Mouse (Mus musculus) central nervous system, embryonic 11.5 days (tissue): Measurements from ENCODE around the gene Erh. TPM values are rescaled to one million over a fixed set of nuclear protein-coding genes. Genes with fewer than 3 reads are reported as not detected.

Experiments
- polyA plus RNA-seq: library from polyadenylated mRNA; depleted of rRNA; stranded (reverse); fragments of >200 nt; gene quantifications from 2 replicates; pipeline ENCODE4 v1.2.3, GENCODE M21; 2012; rRNA removed

Erh gene
- polyA plus RNA-seq = 364 and 556 TPM in 2 replicates

GRCm38 (mm10) chr12:80643693-80644505 lies at the start of gene Erh, which contains the start of gene Slc39a9:
Gene Erh, minus strand, starts transcription at chr12:80644341.
Gene Slc39a9, plus strand, starts transcription at chr12:80643883.

DNA sequence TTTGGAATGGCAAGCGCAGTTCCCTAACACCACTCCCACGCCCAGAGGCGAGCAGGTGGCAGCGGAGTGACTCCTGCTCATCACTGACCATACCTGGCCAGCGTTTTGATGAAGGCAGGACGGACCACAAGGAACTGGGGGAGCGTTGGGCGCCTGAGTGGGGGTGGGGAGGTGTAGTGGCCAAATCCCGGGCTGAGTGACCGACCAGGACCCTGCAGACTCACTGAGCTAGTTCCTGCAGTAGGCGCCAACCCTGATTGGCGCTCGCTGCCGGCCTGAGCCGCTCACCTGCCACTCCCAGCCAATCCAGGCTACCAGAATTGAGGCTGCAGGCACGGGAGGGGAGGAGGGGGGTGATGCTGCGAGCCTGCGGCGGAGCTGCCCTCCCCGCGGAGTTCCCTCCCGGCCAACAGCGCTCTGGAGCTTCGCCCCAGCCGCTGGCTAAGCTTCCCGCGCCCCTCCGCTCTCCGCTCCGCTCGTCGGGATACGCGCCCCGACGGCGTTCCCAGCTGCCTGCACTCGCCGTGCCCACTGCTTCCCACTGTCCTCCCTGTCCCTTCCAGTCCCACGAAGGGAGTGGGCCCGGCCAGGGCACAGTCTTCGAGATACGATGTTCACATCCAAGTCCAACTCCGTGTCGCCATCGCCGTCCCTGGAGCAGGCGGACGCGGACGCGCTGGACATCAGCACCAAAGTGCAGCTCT lies 48.3 kb upstream of the Erh start, which contains the start of gene Plekhd1:
Gene Plekhd1 (plus strand): TSS at position 323 of the 704 bp plus-strand sequence.

Other genes with a start within 250 kb of the Erh start
- 27.1 and 30.0 TPM in 2 replicates for gene Dcaf5, start 207.7 kb downstream of the Erh start, polyA plus RNA-seq
- 38.8 and 42.0 TPM in 2 replicates for gene Exd2, start 181.2 kb downstream of the Erh start, polyA plus RNA-seq
- 11.5 and 13.3 TPM in 2 replicates for gene Galnt16, start 126.1 kb downstream of the Erh start, polyA plus RNA-seq
- gene Slc39a9, start 458 bp downstream of the Erh start, polyA plus RNA-seq = 19.8 and 29.1 TPM in 2 replicates
- gene Plekhd1, start 48.2 kb upstream of the Erh start, polyA plus RNA-seq = 2.4 and 3.9 TPM in 2 replicates
- 4.4 and 8.3 TPM in 2 replicates for gene Ccdc177, start 116.3 kb upstream of the Erh start, polyA plus RNA-seq
- gene Susd6, start 146.2 kb upstream of the Erh start, polyA plus RNA-seq = 16.6 and 20.6 TPM in 2 replicates